Mouse (Mus musculus) layer of hippocampus, adult 18-20 months (tissue): ENCODE results near the gene Ccdc9. TPM values are rescaled to one million over a fixed set of nuclear protein-coding genes. Genes with fewer than 3 reads are reported as not detected.
A peak's percentile ranks its signal among the peaks of the same experiment; 100 is the strongest.
"Not testable (repeated sequence)": the region's sequence is repeated elsewhere in the genome, so short reads cannot be mapped to it uniquely, and the experiment has no call there.

Experiments used
- DNase-seq, 2 experiments: peaks; one replicate each; pipeline ENCODE4 v3.0.0; 2022; ENCODE audit warnings: low spot score in 2 of 2
- total RNA-seq, 2 experiments: library from RNA; stranded (reverse); gene quantifications; 2 replicates each; pipeline ENCODE4 v1.2.3; 2021

Gene Ccdc9
- total RNA-seq, 2 experiments from 2014 or later, result 72.4 to 80.2 TPM

DNA sequence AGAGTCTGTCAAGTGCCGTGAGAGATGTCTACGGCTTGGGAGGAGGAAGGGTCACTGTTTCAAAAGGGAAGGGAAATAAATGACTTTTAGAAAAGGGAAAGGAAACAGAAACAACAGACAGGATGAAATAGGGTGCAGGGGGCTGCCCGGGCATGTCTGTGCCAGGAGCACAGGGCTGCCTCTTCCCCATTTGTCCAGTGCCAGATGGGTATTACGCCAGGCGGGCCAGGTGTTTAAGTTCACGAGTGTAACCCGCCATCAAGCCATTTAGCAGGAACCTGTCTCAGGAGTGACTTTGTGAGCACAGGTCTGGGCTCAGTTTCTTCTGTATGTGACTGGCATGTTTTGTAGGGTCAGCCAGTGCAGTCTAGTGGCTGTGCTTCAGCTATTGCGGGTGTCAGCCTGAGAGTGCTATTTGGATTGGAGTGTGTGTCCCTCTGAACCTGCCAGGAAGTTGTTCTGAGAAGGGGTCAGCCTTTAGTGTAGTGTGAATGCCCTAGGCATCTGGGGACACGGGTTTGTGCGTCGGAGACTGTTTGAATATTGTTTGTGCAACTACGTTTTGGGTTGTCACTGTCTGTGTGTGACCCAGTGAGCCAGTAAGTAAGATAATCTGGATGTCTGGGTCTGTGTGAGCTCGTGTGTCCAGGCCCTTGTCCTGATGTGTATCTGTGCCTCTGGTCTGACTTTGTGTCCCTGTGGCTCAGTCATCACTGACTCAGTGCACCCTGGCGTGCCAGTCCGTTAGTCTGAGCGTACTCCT is 22.1 kb upstream of the Ccdc9 start:
- no peak for DNase-seq

DNA sequence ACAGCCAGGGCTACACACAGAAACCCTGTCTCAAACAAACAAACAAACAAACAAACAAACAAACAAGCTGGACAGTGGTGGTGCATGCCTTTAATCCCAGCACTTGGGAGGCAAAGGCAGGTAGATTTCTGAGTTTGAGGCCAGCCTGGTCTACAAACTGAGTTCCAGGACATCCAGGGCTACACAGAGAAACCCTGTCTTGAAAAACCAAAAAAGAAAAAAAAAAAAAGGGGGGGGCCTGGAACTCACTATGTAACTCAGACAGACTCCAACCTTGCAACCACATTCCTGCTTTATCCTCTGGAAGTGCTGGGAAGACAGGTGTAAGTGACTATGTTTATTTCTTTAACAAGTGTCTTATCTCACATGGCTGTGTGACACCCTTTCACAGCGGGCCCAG is 21.5 kb upstream of the Ccdc9 start, which contains the start of gene Bbc3:
Gene Bbc3 (plus strand): TSS at position 301 of the 400 bp plus-strand sequence.
- not testable (repeated sequence) for DNase-seq

DNA sequence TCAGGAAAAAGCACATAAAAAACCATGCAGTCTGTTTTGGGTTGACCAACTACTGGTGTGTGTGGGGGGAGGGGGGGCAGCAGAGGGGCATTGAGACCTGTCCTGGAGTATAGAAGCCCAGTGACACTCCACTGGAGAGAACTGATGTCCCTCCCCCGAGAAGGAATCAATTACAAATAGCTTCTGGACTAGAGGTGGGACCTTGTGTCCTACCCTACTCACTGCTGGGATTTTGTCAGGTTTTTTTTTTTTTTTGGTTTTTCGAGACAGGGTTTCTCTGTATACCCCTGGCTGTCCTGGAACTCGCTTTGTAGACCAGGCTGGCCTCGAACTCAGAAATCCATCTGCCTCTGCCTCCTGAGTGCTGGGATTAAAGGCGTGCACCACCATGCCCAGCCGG is 20.5 kb upstream of the Ccdc9 start:
- not testable (repeated sequence) for DNase-seq

DNA sequence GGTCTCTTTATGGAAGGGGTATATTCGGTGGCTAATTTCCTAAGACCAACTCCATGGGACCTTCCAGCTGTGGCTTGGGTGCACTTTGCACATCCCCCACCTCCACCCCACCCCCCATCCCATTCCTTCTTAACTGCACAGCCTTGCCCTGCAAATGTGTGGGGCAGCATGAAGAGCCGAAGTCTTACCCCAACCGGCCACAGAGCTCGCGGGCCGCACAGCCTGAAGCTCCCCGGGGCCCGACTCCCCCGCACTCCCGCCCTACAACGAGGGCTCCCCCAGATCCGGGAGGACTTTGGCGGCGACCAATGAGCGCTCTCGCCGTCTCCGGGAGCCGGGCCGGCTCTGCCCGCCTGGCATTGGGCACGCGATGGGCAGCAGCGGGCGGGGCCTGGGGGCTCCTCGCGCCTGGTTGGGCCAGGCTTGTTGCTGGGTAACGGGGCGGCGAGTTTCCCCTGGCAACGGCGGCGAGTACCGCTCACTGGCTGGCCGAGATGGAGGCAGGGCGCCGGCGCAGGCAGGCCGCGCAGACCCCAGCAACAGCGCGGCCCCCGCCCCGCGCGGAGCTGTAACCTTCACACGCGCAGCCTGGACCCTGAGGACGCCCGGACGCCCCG is 12.9 kb upstream of the Ccdc9 start:
- peak; percentile 97 to 98 for DNase-seq

DNA sequence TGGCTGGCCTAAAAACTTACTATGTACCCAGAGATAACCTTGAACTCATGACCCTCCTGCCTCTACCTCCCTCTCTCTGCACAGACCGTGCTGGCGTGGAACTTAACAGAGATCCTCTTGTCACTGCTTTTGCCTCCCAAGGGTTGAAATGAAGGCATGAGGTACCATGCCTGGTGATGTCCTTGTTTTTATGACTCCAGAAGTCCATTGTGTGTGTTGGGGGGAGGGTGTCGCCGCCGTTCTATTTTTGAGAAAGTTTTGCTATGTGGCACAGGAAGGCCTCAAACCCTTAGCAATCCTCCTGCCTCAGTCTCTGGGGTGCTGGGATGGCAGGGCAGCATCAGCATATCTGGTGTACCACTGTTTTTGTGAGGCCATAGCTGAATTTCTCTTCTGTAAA is 12.3 kb upstream of the Ccdc9 start:
- no peak for DNase-seq

DNA sequence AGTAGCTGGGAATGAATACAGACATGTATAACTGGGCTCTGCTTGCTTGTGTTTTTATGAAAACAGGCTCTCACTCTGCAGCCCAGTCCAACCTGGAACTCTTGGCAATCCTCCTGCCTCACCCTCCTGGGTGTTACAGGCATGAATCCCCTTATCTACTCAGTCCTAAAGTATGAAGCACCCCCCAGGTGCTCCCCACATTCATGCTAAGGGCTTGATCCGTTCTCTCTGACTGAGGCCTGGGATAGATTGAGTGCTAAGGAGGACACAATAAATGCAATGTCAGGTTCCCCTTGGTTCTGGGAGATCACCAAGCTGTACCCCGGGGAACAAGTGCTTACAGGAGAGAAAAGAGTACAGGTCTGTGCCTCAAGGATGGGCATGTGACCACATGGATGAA is 11.0 kb upstream of the Ccdc9 start:
- DNase-seq, result no peak

DNA sequence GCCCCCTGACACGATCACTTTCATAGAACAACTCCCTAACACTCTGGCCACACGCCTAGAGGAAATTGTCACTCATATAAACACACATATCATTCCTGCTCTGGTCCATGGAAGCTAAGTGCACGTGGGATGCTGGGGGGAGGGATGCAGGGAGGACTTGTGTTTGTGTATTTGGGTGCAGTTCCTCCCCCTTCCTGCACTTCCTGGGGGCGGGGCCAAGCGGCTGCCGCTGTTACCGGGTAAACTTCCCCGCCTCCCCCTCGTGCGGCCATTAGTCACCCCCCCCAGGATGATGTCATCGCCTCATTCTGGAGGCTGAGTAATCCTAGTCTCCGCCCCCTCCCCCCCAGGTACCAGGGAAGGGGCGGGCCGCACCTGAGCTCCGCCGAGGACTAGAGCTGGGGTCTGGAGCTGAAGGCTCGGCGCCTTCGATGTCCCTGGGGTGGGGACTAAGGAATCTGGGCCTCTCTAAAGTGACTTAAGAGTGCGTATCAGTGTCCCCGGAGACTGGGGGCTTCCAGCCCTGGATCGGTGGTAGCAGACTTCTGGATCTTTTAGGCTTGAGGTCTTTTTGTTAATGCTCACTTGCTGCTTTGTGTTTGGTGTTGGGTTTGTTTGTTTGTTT is 10.3 kb upstream of the Ccdc9 start:
- DNase-seq, result peak; percentile 60 to 81

DNA sequence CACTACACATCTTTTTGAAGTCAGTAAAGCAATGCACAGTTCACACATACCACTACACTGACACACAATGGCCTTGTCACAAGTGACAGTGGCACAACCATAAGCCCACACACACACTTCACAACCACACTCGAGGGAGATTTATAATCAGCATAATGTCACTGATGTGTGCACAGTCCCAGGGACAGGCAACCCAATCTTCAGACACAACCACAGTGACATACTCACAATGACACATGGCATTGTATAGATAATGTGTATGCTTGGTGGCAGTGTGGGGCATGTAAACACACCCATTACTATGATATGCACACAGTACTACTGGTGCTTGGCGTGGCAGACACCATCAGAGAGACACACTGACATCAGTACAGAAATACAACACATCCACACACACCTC is 9.6 kb upstream of the Ccdc9 start:
- DNase-seq, result no peak

DNA sequence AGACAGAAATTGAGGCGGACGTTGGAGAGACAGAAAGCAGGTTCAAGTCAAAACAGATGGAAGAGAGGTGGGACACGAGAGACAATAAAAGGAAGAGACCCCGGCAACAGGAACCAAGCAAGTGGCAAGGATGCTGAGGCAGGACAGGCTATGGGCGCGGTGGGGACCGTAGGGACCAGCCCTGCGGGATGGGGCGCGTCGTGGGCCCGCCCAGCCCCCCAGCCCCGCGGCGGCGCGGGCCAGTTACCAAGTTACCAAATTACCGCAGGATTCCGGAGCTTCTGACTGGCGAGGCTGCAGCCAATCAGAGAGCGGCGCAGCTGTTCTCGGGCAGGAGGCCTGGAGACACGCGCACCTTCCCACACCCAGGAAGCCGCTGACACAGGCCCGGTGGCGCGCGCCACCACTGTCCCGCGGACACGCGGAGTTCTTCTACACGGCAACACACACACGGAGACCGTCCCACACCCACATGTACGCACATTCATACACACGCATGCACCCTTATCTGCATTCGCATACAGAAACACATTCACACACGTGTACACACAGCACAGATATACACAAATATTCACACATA is 8.8 kb upstream of the Ccdc9 start:
- DNase-seq, result peak; percentile 80 to 85

DNA sequence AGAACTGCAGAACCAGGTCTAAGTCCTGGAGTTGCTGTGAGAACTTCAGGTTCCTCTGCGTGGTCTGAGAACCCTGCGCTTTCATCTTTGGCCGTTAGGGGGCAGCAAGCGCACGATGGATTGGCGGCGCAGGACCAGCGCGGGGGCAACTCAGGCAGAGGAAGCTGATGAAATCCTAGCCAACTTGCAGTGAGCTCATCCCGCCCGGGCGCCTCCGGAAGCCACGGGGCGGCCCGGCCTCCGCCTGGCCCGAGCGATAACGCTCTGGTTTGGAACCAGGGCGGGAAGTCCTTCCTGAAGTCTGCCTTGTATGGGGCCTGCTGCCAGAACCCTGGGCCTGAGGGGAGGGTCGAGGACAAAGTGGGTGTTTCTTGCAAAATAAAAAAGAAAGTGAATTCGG is 8.2 kb upstream of the Ccdc9 start:
- DNase-seq, result peak; percentile 88 to 97

DNA sequence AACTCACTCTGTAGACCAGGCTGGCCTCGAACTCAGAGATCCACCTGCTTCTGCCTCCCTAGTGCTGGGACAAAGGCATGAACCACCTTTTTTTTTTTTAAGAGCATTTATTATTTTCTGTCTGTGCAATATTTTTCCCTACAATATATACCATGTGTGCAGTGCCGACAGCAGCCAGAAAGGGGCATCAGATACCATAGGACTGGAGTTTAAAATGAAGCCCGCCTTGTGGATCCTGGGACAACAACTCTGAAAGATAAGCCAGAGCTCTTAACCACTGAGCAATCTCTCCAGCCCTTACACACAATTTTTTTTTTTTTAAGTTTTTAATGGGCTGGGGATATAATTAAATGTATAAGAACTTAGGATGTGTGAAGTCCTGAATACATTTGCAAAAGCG is 7.8 kb upstream of the Ccdc9 start:
- no peak for DNase-seq

DNA sequence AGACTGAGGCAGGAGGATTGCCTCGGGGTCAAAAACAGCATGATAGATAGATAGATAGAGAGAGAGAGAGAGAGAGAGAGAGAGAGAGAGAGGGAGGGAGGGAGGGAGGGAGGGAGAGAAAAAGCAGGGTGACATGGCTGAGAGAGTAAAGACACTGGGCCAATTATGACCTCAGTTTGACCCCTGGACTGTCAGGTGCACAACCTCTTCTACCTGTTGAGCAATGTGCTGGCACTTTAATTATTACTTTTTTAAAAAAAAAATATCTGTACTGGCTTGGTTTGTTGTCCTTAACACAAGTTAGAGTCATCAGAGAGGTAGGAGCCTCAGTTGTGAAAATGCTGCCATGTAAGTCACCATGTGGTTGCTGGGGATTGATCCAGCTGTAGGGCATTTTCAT is 1.2 kb upstream of the Ccdc9 start:
- DNase-seq, result no peak

DNA sequence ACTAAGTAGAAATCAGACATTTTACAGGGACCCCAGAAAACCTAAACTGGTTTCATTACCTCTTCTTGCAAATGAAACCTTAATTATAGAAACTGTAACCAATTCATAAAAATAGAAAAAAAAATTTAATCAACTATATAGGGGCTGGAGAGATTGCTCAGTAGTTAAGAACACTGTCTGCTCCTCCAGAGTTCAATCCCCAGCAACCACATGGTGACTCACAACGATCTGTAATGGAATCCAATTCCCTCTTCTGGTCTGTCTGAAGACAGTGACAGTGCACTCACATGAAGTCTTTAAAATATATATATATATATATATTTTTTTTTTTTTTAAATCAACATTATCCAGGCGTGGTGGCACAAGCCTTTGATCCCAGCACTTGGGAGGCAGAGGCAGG is 421 bp upstream of the Ccdc9 start:
- DNase-seq, result no peak

DNA sequence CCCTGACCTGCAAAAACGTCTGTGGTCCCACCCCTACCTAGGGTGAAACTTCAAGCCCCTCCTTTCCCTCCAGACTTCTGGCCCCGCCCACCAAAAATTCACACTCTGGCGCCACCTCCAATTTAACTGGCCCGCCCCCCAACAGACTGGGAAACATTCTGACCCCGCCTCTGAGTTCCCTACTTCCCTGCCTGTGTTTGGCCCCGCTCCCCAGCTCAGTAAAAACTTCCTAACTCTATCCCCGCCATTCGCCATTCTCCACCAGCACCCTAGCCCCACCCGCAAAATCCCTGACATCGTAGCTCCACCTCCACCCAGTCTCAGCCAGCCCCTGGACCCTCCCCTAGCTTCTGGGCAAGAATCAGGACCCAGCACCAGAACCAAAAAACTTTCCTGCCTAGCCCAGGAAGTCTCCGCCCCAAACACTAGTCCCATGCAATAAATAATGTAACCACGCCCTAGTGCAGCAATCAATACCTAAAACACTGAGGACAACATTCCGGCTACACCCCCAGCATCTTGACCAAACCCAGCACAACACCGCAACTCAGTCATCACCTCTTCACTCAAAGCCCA is 1.1 kb downstream of the Ccdc9 start:
- peak; percentile 45 to 46 for DNase-seq

DNA sequence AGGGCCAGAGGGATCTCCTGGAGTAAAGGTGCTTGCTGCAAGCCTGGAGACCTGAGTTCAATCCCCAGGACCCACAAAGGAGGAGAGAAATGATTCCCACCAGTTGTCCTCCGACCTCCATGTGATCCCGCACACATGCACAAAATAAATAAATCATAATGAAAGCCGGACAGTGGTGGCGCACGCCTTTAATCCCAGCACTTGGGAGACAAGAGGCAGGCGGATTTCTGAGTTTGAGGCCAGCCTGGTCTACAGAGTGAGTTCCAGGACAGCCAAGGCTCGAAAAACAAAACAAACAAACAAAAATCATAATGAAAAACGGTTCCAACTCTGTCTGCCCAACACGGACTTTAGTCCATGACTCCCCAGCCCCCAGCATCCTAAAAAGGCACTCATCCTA is 1.7 kb downstream of the Ccdc9 start:
- no peak for DNase-seq

DNA sequence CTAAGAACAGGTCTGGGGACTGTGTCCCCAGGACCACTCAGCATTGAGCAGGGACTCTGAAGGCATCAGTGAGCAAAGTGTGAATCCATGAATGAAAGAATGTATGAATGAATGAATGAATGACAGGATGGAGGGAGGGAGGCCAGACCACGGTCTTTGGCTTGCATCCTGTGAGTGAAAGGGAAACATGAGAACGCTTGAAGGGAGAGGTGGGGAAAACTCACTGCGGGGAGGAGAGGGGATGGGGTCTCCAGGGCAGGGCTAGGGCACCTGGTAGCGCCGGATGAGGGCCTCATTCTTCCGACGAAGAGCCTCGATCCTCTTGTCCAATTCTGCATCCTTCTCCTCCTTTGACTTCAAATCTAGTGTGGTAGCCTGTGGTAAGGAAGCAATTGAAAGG is 2.6 kb downstream of the Ccdc9 start:
- no peak for DNase-seq

DNA sequence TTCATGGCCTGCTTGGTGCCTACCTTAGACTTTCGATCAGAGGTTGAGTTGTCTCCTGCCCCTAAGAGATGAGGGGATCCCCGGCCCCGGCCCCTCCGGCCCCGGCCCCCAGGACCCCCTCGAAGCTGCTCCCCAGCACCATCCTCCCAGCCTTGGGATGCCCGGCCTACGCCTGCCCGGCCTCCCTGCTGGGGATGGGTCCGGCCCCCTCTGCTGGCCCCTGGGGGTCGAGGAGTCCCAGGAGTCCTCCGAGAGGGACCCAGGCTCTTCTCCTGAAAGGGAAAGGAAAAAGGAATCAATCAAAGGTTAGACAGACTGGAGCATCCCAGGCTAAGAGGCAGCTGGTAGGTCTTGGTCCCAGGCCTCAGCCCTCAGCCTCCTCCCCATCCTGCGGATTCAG is 4.3 kb downstream of the Ccdc9 start:
- DNase-seq, result no peak

DNA sequence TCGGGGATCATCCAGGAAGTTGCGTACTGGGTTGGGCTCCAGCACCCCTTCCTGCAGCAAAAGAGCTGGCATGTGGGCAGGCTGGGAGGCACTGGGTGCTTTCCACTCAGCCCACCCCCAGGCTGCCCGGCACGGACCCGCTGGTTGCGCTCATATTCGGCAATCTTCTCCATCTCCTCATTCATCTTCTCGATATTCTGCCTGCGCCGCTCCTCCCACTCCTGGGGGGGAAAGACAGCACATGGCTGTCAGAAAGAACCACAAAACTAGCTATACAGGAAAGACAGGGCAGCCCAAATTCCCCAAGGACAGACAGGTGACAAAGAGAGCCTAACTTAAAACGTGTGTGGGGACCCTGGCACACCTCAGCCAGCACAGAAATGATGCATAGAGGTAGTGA is 5.9 kb downstream of the Ccdc9 start:
- DNase-seq, result no peak

DNA sequence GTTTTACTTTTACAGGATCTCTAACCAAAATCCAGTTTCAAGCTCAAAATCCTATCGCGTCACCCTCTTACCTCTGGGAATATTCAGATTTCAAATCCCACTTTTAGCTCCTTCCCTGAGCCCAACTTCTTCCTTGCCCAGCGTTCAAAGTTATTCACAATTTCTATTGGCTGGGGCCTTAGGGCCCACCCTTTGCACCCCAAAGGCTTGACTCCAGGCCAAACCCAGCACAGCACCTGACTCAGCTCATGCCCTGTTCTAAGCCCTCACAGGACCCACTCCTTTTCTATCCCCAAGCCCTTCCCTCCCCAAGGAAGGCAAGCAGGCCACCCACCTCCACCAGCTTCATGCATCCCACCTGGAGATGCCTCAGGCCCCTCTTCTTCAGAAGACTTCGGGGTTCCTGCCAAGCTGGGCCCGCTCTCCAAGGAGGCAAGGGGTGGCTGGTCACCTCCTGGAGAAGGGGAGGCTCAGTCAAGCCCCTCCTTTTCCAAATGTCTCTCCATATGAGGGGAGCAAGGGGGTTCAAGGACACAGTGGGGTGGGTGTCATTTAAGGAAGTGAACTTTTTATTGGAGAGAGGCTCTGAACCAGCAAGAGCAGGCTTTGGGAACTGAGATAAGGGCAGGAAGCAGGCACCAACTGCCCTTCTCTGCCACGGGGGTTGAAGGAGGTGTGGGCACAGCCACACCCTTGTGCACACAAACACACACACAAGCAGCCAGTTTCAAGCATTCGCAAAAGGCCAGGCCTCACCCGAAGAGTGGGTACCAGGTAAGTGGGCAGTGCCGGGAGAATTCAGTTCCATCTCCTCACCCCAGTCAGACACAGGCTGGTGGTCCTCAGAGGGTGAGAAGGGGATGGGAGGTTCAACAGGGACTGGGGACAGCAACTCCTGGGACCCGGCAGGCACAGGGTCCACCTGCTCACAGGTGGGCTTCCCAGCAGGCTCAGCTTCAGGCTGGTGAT is 11.4 kb downstream of the Ccdc9 start:
- no peak for DNase-seq

DNA sequence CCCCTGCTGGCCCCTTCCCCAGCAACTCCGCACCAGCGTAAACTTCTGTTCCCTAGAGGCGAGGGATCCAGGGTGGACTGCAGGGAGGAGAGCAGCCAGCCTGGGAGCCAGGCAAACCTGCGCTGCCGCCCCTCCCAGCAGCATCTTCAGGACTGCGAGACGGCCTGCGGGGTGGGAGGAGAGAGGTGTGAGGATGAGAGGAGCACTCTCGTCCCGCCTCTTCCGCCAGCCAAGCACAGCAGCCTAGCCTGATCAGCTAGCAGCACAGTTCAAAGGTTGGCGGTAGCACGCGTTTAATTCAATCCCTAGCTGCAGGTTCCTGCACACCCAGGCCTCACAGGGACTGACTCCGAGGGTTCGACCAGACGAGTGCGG is 12.8 kb downstream of the Ccdc9 start:
- peak; percentile 46 to 51 for DNase-seq
